Mouse (Mus musculus) liver, adult 2 months (tissue): ENCODE measurements around the gene Sirpa. TPM values are rescaled to one million over a fixed set of nuclear protein-coding genes. Genes with fewer than 3 reads are reported as not detected.

ENCODE experiments used
- DNase-seq: peaks from one replicate; pipeline ENCODE4 v3.0.0-alpha.2; 2011; ENCODE audit warnings: low read depth, low spot score; ENCODE audit errors: extremely low read depth
- H3K27ac ChIP-seq: fragments of 200-500 bp; replicated peaks from 2 replicates; pipeline ENCODE4 v1.5.1; 2012; ENCODE audit warnings: low read depth, mild to moderate bottlenecking, control low read depth, inconsistent platforms, low read length; ENCODE audit not compliant: insufficient read depth
- H3K27me3 ChIP-seq: fragments of 200-500 bp; 2 replicates; pipeline ENCODE4 v1.6.1; 2012; ENCODE audit warnings: mild to moderate bottlenecking, moderate library complexity, low read length, inconsistent platforms; ENCODE audit not compliant: control insufficient read depth, insufficient read depth
- H3K36me3 ChIP-seq: fragments of 200-500 bp; 2 replicates; pipeline ENCODE4 v1.6.1; 2012; ENCODE audit warnings: low read length, inconsistent platforms; ENCODE audit not compliant: control insufficient read depth, insufficient read depth
- H3K4me1 ChIP-seq: fragments of 200-500 bp; 2 replicates; pipeline ENCODE4 v1.6.1; 2011; ENCODE audit warnings: low read length; ENCODE audit not compliant: control insufficient read depth, insufficient read depth
- H3K4me3 ChIP-seq: fragments of 200-500 bp; 2 replicates; pipeline ENCODE4 v1.5.1; 2011; ENCODE audit warnings: low read depth, mild to moderate bottlenecking, control low read depth, low read length, moderate library complexity; ENCODE audit not compliant: insufficient read depth
- H3K79me2 ChIP-seq: fragments of 200-500 bp; 2 replicates; pipeline ENCODE4 v1.6.1; 2012; ENCODE audit warnings: inconsistent platforms, mild to moderate bottlenecking, low read length, moderate library complexity; ENCODE audit not compliant: control insufficient read depth, insufficient read depth
- H3K9ac ChIP-seq: fragments of 200-500 bp; 2 replicates; pipeline ENCODE4 v1.6.1; 2012; ENCODE audit warnings: low read depth, mild to moderate bottlenecking, control low read depth, inconsistent platforms, low read length
- CTCF ChIP-seq: fragments of 200-500 bp; IDR thresholded peaks from 2 replicates; pipeline ENCODE4 v1.5.1; 2011; ENCODE audit warnings: low read depth, low read length, control low read depth
- POLR2A ChIP-seq: fragments of 200-500 bp; IDR thresholded peaks from 2 replicates; pipeline ENCODE4 v1.6.1; 2011; ENCODE audit warnings: low read length, control low read depth; ENCODE audit not compliant: insufficient read depth; ENCODE audit errors: extremely low read depth
- WGBS: fragments of 180-500 bp; shearing (Covaris S2); methylation state at CpG from one replicate; pipeline ENCODE4 v1.1.7; 2018; 5-methylcytosine and 5-hydroxymethylcytosine counted together
- polyA plus RNA-seq: library from polyadenylated mRNA; depleted of rRNA; stranded (reverse); fragments of >200 nt; gene quantifications from 2 replicates; pipeline ENCODE4 v1.2.3, GENCODE M21; 2012
- total RNA-seq: library from RNA; depleted of rRNA; stranded (reverse); fragments of >200 nt; gene quantifications from 2 replicates; pipeline ENCODE4 v1.2.3, GENCODE M21; 2014

The Sirpa gene
- total and polyA plus RNA-seq, 2 experiments = 12.4 to 13.1 TPM

DNA sequence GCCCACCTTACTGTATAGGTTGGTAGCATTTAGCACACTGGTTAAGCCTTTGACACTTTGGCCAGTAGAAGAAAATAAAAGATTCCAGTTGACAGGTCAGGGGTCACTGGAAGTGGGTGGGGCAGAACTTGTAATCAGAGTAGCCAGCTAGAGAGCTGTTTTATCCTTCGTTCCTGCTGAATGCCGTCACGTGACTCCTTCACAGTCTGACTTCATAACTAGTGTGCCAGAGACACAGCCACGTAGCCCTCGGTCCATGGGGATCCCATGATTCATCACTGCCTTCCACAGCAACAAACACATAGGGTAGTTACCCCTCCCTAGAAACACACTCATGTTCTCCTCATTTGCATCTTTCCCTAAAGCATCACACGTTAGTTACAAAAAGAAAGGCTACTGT lies 11.4 kb downstream of the Sirpa start:
- Histone ChIP-seq H3K36me3 (no peaks in the 10 kb centered on the region), H3K4me3 (no peak overlapping the region), H3K9ac (no peak overlapping the region), H3K27ac (no peak overlapping the region), H3K27me3 (no peaks in the 10 kb centered on the region), H3K4me1 (no peaks in the 10 kb centered on the region), H3K79me2 (peaks cover 12% of the 10 kb centered on the region; the same call in 1 of the 2 replicates)
- DNase-seq = no peak
- no peak for TF ChIP-seq CTCF
- no peak for TF ChIP-seq POLR2A
- 50% methylated on average over 6 of the region's 6 CpGs for WGBS

- H3K4me3 ChIP-seq = no peak overlapping the region
- WGBS = 90% methylated on average over 3 of the region's 3 CpGs
- no peak for DNase-seq
Measured at GRCm38 (mm10) chr2:129605816-129606215, 13.2 kb downstream of the Sirpa start.

DNA sequence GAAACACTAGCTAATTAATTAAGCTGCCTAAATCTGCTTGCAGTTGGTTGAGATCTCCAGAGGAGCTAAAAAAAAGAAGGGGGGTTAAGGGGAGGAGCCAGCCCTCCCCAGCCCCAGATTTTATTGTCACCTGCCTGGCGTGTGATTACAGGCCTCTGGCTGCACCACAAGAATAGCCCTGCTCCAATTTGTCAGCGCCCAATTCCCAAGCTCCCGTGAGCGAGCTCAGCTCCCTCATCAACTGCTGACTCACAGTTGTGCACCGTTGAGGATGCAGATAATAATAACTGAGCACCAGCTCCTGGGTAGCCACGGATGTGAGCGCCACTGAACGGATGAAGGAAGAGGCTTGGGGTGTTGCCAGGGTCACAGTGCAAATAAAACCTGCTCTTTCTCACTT lies 13.6 kb downstream of the Sirpa start:
- Histone ChIP-seq H3K4me3 (no peak overlapping the region), H3K36me3 (no peaks in the 10 kb centered on the region), H3K9ac (no peak overlapping the region), H3K27me3 (no peaks in the 10 kb centered on the region), H3K27ac (no peak overlapping the region), H3K4me1 (no peaks in the 10 kb centered on the region), H3K79me2 (peaks cover 8% of the 10 kb centered on the region; the same call in 1 of the 2 replicates)
- WGBS = 59% methylated on average over 8 of the region's 8 CpGs
- DNase-seq = no peak
- TF ChIP-seq CTCF (no peak), POLR2A (no peak)

More at GRCm38 (mm10) chr2:129605816-129606215, 13.2 kb downstream of the Sirpa start:
- no peaks in the 10 kb centered on the region for H3K27me3 ChIP-seq
- H3K36me3 ChIP-seq = no peaks in the 10 kb centered on the region
- TF ChIP-seq CTCF (no peak), POLR2A (no peak)
- H3K4me1 ChIP-seq = no peaks in the 10 kb centered on the region
- H3K79me2 ChIP-seq = peaks cover 8% of the 10 kb centered on the region; the same call in 1 of the 2 replicates
- no peak overlapping the region for H3K27ac ChIP-seq
- no peak overlapping the region for H3K9ac ChIP-seq

- H3K9ac ChIP-seq = no peak overlapping the region
- DNase-seq = no peak
- H3K79me2 ChIP-seq = peaks cover 8% of the 10 kb centered on the region; the same call in 1 of the 2 replicates
- no peaks in the 10 kb centered on the region for H3K36me3 ChIP-seq
- WGBS = 82% methylated on average over 2 of the region's 2 CpGs
- no peaks in the 10 kb centered on the region for H3K4me1 ChIP-seq
- no peak for TF ChIP-seq POLR2A
- no peak for TF ChIP-seq CTCF
- no peak overlapping the region for H3K27ac ChIP-seq
- no peaks in the 10 kb centered on the region for H3K27me3 ChIP-seq
- no peak overlapping the region for H3K4me3 ChIP-seq
Measured at GRCm38 (mm10) chr2:129606899-129607298, 14.3 kb downstream of the Sirpa start.

- no peak overlapping the region for H3K9ac ChIP-seq
- no peaks in the 10 kb centered on the region for H3K27me3 ChIP-seq
- 93% methylated on average over 6 of the region's 6 CpGs for WGBS
- no peaks in the 10 kb centered on the region for H3K79me2 ChIP-seq
- DNase-seq = no peak
- no peak for TF ChIP-seq CTCF
- no peak for TF ChIP-seq POLR2A
- no peak overlapping the region for H3K4me3 ChIP-seq
- H3K27ac ChIP-seq = no peak overlapping the region
- no peaks in the 10 kb centered on the region for H3K36me3 ChIP-seq
- H3K4me1 ChIP-seq = no peaks in the 10 kb centered on the region
Measured at GRCm38 (mm10) chr2:129613971-129614370, 21.3 kb downstream of the Sirpa start.

DNA sequence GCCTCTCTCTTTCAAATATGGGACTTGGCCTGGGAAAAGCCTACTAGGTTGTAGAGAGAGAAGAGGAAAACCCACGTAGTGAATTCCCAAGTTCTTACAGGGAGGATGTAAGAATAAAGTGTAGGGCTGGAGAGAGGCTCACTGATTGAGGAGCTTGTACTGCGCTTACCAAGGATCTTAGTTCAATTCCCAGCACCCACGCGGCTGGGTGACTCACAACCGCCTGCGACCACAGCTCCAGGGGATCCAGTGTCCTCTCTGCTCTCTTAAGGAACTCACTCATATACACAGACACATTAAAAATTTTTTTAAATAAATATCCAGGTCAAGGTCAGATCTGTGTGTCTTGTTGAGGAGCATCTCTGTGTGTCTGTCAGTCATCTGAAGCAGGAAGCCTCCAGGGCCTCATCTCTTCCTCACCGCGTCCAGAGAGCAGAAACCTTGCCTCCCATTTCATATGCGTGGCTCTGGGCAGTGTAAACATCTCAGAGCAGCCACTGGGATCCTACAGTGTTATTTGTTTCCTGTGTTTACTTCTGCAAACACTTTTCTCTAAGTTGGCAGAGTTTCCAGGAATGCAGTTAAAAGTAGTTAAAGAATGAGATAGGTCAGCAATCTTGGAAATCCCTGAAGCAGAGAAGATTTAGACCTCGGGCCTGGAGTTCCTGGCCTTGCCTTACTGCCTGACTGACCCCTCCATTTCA lies 22.0 kb downstream of the Sirpa start:
- H3K4me1 ChIP-seq = no peaks in the 10 kb centered on the region
- no peaks in the 10 kb centered on the region for H3K79me2 ChIP-seq
- no peak for DNase-seq
- H3K27me3 ChIP-seq = no peaks in the 10 kb centered on the region
- WGBS = 78% methylated on average over 10 of the region's 10 CpGs
- no peak overlapping the region for H3K4me3 ChIP-seq
- no peaks in the 10 kb centered on the region for H3K36me3 ChIP-seq
- TF ChIP-seq POLR2A = no peak
- no peak for TF ChIP-seq CTCF
- no peak overlapping the region for H3K27ac ChIP-seq
- H3K9ac ChIP-seq = no peak overlapping the region
